Mouse (Mus musculus) cerebellum, adult 9-11 months (tissue): ENCODE results near the gene H2afz.
"Not testable (repeated sequence)": the region's sequence is repeated elsewhere in the genome, so short reads cannot be mapped to it uniquely, and the experiment has no call there.

Experiments used
- DNase-seq: peaks from one replicate; pipeline ENCODE4 v3.0.0; 2022

Gene H2afz

GRCm38 (mm10) chr3:137864988-137865982 is 998 bp downstream of the H2afz start:
- DNase-seq: peak; percentile 89

DNA sequence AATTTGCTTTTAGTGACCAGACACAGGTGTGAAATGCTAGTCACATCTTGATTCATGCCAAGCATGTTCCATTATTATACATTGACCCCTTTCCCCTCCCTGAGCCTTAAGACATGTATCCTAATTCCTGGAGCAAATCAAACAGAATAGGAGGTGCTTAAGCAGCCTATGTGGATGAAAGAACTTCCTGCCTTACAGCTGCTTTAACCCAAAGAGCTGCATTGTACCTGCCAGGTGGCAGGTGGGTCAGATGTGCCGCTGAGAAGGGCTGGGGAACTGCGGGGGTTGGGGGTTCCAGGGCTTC is 2.8 kb downstream of the H2afz start:
- DNase-seq: no peak

GRCm38 (mm10) chr3:137867437-137868093 is 3.3 kb downstream of the H2afz start, which contains the start of gene Dnajb14:
Gene Dnajb14 (plus strand): TSS chr3:137867675.
- peak; percentile 77 for DNase-seq

GRCm38 (mm10) chr3:137868094-137868913 is 4.0 kb downstream of the H2afz start:
- DNase-seq: no peak

GRCm38 (mm10) chr3:137869395-137869794 is 5.1 kb downstream of the H2afz start:
- DNase-seq: no peak

DNA sequence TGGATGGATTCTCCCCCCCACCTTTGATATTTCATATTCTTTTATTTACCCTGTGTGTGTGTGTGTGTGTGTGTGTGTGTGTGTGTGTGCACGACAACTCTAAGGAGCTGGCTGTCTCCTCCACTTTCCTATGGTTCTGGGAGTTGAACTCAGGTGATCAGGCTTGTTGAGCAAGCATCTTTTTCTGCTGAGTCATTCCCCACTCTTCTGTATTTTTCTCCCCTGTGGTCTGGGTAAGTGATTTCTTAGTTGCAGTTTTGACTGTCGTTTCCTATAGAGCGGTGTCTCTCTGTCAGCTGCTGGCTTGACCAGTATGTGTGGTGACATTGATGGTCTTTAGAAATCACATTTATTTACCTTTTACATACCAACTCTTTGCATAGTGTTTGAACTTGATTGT is 15.0 kb downstream of the H2afz start:
- no peak for DNase-seq

GRCm38 (mm10) chr3:137880109-137880748 is 15.9 kb downstream of the H2afz start:
- no peak for DNase-seq

DNA sequence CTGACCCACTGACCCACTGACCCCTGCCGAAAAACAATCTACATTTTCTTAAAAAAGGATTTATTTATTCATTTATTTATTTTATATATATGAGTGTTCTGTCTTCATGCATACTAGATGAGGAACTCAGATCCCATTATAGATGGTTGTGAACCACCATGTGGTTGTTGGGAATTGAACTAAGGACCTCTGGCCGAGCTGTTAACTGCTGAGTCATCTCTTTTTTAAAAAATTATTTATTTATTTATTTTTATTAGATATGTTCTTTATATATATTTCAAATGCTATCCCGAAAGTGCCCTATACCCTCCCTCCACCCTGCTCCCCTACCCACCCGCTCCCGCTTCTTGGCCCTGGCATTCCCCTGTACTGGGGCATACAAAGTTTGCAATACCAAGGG is 16.8 kb downstream of the H2afz start:
- no peak for DNase-seq

DNA sequence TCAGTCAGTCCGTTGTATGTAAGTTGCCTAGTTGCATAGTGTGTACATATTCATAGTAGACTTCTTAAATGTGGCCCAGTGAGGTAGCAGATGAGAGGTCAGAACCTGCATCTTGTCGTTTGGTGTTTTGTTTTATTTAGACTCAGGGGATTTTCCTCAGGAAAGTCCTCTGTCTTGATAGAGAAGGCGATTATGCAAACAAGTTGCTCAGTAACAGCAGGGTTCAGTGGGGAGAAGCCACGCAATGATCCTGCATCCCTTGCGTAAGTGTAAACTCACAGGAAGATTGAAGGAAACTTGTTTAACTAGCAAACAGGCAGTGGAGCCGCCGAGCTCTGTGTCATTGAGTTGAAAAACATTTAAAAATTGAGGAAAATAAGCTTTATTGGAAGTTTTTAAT is 23.7 kb downstream of the H2afz start:
- DNase-seq: no peak

GRCm38 (mm10) chr3:137891089-137891488 is 26.8 kb downstream of the H2afz start:
- no peak for DNase-seq

GRCm38 (mm10) chr3:137892118-137892517 is 27.8 kb downstream of the H2afz start:
- no peak for DNase-seq

- DNase-seq: no peak
Observed at GRCm38 (mm10) chr3:137893789-137894188, 29.5 kb downstream of the H2afz start.

DNA sequence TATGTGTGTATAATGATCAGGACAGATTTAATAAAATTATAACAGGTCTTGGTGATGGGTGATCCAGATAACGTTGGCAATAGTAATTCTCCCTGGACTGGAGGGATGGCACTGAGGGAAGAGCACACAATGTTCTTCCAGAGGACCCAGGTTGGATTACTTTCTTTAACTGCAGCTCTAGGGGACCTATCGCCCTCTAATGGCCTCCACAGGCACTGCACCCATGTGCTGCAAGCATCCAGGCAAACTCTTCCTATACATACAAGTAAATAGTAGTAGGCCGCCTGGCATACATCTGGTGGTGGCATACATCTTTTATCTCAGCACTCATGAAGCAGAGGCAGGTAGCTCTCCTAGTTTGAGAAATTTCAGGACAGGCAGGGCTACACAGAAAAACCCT is 30.9 kb downstream of the H2afz start:
- DNase-seq: no peak

- no peak for DNase-seq
Observed at GRCm38 (mm10) chr3:137896386-137896785, 32.1 kb downstream of the H2afz start.

GRCm38 (mm10) chr3:137896867-137897266 is 32.6 kb downstream of the H2afz start:
- no peak for DNase-seq

GRCm38 (mm10) chr3:137897685-137898084 is 33.4 kb downstream of the H2afz start:
- DNase-seq: no peak

DNA sequence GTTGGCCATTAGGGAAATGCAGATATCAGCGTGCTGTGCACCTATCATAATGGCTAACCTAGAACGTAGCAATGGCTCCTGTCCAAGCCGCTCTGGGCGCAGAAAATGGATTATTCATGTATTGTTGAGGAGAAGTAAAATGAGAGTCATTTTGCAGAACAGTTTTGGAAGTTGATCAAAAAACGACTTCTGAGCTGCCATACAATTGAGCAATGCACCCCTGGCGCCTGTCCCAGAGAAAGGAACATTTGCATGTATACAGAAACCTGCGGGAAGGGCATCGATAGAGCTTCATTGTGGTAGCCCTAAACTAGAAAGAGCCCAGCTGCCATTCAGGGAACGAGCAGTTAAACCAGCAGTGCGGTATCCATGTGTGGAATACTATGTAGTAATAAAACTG is 35.9 kb downstream of the H2afz start:
- no peak for DNase-seq

GRCm38 (mm10) chr3:137913093-137913492 is 48.8 kb downstream of the H2afz start:
- DNase-seq: no peak

- DNase-seq: not testable (repeated sequence)
Observed at GRCm38 (mm10) chr3:137914567-137914966, 50.3 kb downstream of the H2afz start.
